Mouse (Mus musculus) kidney, embryonic 16.5 days (tissue): ENCODE data around the gene Cxcr5. TPM values are rescaled to one million over a fixed set of nuclear protein-coding genes. Genes with fewer than 3 reads are reported as not detected.

Experiments used
- ATAC-seq: fragments of 200-750 bp; cut with Nextera tagmentation; 2 replicates; pipeline ENCODE4 v1.8.0; 2017; ENCODE audit warnings: moderate TSS enrichment; ENCODE audit not compliant: low FRiP score, low TSS enrichment
- H3K27ac ChIP-seq: fragments of 300-500 bp; sonication (generic); 2 replicates; pipeline ENCODE4 v1.5.1; 2014; ENCODE audit warnings: low read length
- H3K27me3 ChIP-seq: fragments of 300-500 bp; sonication (generic); 2 replicates; pipeline ENCODE4 v1.6.1; 2014; ENCODE audit warnings: low read length, control low read depth, mixed read lengths; ENCODE audit not compliant: insufficient read depth
- H3K36me3 ChIP-seq: fragments of 300-500 bp; sonication (generic); 2 replicates; pipeline ENCODE4 v1.6.1; 2014; ENCODE audit warnings: low read length, control low read depth, mixed read lengths; ENCODE audit not compliant: insufficient read depth
- H3K4me1 ChIP-seq: fragments of 300-500 bp; sonication (generic); 2 replicates; pipeline ENCODE4 v1.6.1; 2014; ENCODE audit warnings: low read length, control low read depth, mixed read lengths; ENCODE audit not compliant: insufficient read depth
- H3K4me2 ChIP-seq: fragments of 300-500 bp; sonication (generic); replicated peaks from 2 replicates; pipeline ENCODE4 v1.6.1; 2014; ENCODE audit warnings: low read depth, low read length
- H3K4me3 ChIP-seq: fragments of 300-500 bp; sonication (generic); 2 replicates; pipeline ENCODE4 v1.5.1; 2014; ENCODE audit warnings: mild to moderate bottlenecking, low read length
- H3K9ac ChIP-seq: fragments of 300-500 bp; sonication (generic); replicated peaks from 2 replicates; pipeline ENCODE4 v1.6.1; 2014; ENCODE audit warnings: low read length
- H3K9me3 ChIP-seq: fragments of 300-500 bp; sonication (generic); 2 replicates; pipeline ENCODE4 v1.6.1; 2016; ENCODE audit warnings: low read length, control low read depth
- WGBS: fragments of 180-500 bp; shearing (Covaris S2); extraction: QIAGEN DNeasy Blood & Tissue Kit; methylation state at CpG from one replicate; pipeline ENCODE4 v1.1.7; 2014; 5-methylcytosine and 5-hydroxymethylcytosine counted together
- polyA plus RNA-seq: library from polyadenylated mRNA; unstranded; fragments of >200 nt; fragmentation: Nextera tagmentation; extraction: Ambion mirVana; gene quantifications from 2 replicates; pipeline ENCODE4 v1.2.1, GENCODE M21; 2015

Cxcr5 gene
- polyA plus RNA-seq, 1 experiment from 2014 or later = 0.11 TPM

DNA sequence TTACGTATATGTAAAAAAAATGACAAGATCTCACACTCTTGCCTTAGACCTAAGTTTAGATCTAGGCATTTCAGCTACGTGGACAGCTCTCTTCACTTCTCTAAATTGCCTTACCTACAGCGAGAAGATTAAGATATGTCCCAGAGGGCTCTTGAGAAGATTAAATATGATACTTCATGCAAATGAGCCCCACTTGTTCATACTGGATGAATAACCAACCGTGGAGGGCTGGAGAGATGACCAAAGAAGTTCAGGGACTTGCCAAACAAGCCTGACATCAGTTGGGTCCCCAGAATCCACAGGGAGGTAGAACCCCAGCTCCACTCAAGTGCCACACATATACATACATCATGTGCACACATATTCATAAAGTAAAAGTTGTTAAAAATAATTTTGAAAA is 11.6 kb upstream of the Cxcr5 start:
- Histone ChIP-seq H3K9me3 (no peaks in the 10 kb centered on the region), H3K27me3 (no peaks in the 10 kb centered on the region)

GRCm38 (mm10) chr9:44570939-44571382 is 9.3 kb upstream of the Cxcr5 start:
- no peak for ATAC-seq
- no peaks in the 10 kb centered on the region for H3K4me1 ChIP-seq
- H3K36me3 ChIP-seq = no peaks in the 10 kb centered on the region
- H3K9me3 ChIP-seq = no peaks in the 10 kb centered on the region
- WGBS = 66% methylated on average over 12 of the region's 12 CpGs
- no peak overlapping the region for H3K27ac ChIP-seq
- no peak overlapping the region for H3K9ac ChIP-seq
- no peak overlapping the region for H3K4me3 ChIP-seq
- no peak overlapping the region for H3K4me2 ChIP-seq
- no peaks in the 10 kb centered on the region for H3K27me3 ChIP-seq

More for the DNA sequence above, 11.6 kb upstream of the Cxcr5 start:
- Histone ChIP-seq H3K27ac (no peak overlapping the region), H3K4me2 (no peak overlapping the region), H3K9ac (no peak overlapping the region), H3K4me1 (no peaks in the 10 kb centered on the region), H3K4me3 (no peak overlapping the region), H3K36me3 (no peaks in the 10 kb centered on the region)
- WGBS = 77% methylated on average over 4 of the region's 4 CpGs
- no peak for ATAC-seq

GRCm38 (mm10) chr9:44568083-44568455 is 6.4 kb upstream of the Cxcr5 start:
- H3K4me1 ChIP-seq = 0 out of 2 replicates have a peak, but pooled peaks cover 5% of the 10 kb centered on the region
- WGBS = 50% methylated on average over 7 of the region's 7 CpGs
- H3K27me3 ChIP-seq = no peaks in the 10 kb centered on the region
- no peak overlapping the region for H3K4me2 ChIP-seq
- H3K4me3 ChIP-seq = no peak overlapping the region
- no peak overlapping the region for H3K27ac ChIP-seq
- H3K36me3 ChIP-seq = no peaks in the 10 kb centered on the region
- no peak for ATAC-seq
- H3K9me3 ChIP-seq = no peaks in the 10 kb centered on the region
- no peak overlapping the region for H3K9ac ChIP-seq

GRCm38 (mm10) chr9:44567338-44568082 is 5.8 kb upstream of the Cxcr5 start:
- Histone ChIP-seq H3K9me3 (no peaks in the 10 kb centered on the region), H3K27ac (no peak overlapping the region), H3K4me3 (no peak overlapping the region), H3K4me2 (no peak overlapping the region), H3K9ac (no peak overlapping the region), H3K36me3 (no peaks in the 10 kb centered on the region), H3K4me1 (0 out of 2 replicates have a peak, but pooled peaks cover 5% of the 10 kb centered on the region), H3K27me3 (no peaks in the 10 kb centered on the region)
- no peak for ATAC-seq
- WGBS = 77% methylated on average over 9 of the region's 9 CpGs

GRCm38 (mm10) chr9:44565367-44565766 is 3.7 kb upstream of the Cxcr5 start:
- no peak overlapping the region for H3K4me3 ChIP-seq
- 63% methylated on average over 6 of the region's 6 CpGs for WGBS
- H3K9me3 ChIP-seq = no peaks in the 10 kb centered on the region
- no peak overlapping the region for H3K4me2 ChIP-seq
- no peak overlapping the region for H3K27ac ChIP-seq
- H3K27me3 ChIP-seq = no peaks in the 10 kb centered on the region
- no peak overlapping the region for H3K9ac ChIP-seq
- no peaks in the 10 kb centered on the region for H3K36me3 ChIP-seq
- no peak for ATAC-seq
- 0 out of 2 replicates have a peak, but pooled peaks cover 5% of the 10 kb centered on the region for H3K4me1 ChIP-seq

DNA sequence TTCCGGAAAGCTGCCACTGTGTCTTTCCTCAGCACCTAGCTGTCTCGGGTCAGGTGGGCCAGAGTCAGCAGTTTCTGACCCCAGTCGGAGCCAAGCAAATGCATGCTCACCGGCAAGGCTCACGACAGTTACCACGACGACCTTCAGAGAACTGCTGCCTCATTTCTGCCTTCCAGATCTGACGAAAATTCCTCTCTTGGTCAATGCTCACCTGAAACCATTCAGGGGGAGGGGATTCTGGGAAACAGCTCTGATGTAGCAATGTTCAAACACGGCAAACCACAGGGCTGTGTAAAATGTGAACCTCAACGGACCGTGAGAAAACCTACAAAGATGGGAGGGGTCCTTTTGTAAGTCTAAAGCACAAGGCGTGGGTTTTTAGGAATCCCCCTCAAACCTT is 1.3 kb upstream of the Cxcr5 start:
- 0 out of 2 replicates have a peak, but pooled peaks cover 5% of the 10 kb centered on the region for H3K4me1 ChIP-seq
- no peaks in the 10 kb centered on the region for H3K36me3 ChIP-seq
- no peak overlapping the region for H3K9ac ChIP-seq
- no peaks in the 10 kb centered on the region for H3K27me3 ChIP-seq
- WGBS = 51% methylated on average over 12 of the region's 12 CpGs
- ATAC-seq = no peak
- H3K4me2 ChIP-seq = no peak overlapping the region
- no peaks in the 10 kb centered on the region for H3K9me3 ChIP-seq
- no peak overlapping the region for H3K27ac ChIP-seq
- no peak overlapping the region for H3K4me3 ChIP-seq

- Histone ChIP-seq H3K27ac (no peak overlapping the region), H3K9me3 (no peaks in the 10 kb centered on the region), H3K4me2 (no peak overlapping the region), H3K36me3 (no peaks in the 10 kb centered on the region), H3K9ac (no peak overlapping the region), H3K4me1 (no peaks in the 10 kb centered on the region), H3K27me3 (no peaks in the 10 kb centered on the region), H3K4me3 (no peak overlapping the region)
- WGBS = 82% methylated on average over 8 of the region's 8 CpGs
- ATAC-seq = no peak
Measured at GRCm38 (mm10) chr9:44552161-44552560, 9.5 kb downstream of the Cxcr5 start.

DNA sequence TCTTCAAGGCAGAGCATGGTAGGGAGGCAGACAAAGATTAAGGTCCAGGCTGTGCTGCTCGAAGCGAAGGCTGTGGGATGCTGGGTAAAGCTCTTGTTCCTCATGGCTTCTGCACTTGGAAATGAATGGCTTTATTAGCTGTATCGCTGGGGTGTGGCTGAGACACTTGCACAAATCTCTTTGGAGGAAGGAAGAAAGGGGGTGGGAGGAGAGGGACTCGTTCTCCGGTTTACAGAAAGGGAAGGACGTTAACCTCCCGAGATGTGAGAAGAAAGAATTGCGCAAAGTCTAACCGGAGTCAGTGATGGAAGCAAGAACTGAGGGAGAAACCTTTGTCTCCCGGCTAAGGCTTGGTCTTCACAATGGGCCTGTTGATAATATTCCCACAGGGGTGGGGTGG is 10.5 kb downstream of the Cxcr5 start:
- Histone ChIP-seq H3K36me3 (no peaks in the 10 kb centered on the region), H3K4me2 (no peak overlapping the region), H3K9me3 (no peaks in the 10 kb centered on the region), H3K27ac (no peak overlapping the region), H3K4me3 (no peak overlapping the region), H3K9ac (no peak overlapping the region), H3K4me1 (no peaks in the 10 kb centered on the region), H3K27me3 (no peaks in the 10 kb centered on the region)
- WGBS = 86% methylated on average over 10 of the region's 10 CpGs
- no peak for ATAC-seq

DNA sequence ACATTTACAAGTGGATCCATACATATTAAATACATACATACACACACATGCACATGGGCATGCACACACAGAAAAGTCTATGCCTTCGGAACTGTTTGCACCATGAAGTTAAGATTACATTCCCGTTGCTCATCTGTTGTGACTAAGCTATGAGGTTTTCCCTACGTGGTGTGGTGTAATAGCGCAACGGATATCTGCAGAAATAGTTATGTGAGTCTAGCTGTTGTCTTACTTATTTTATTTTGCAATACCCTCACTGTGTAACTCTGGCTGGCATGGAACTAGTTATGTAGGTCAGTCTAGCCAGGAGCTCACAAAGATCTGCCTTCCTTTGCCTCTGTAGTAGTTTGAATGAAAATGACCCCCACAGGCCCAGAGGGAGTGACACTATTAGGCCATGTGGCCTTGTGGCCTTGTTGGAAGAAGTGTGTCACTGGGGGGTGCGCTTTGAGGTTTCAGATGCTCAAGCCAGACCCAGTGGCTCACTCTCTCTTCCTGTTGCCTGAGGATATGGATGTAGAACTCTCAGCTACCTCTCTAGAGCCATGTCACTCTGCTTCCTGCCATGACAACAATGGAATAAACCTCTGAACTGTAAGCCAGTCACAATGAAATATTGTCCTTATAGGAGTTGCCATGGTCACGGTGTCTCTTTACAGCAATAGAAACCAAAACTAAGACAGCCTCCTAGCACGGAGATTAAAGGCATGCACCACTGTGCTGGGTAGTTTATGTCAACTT is 13.1 kb downstream of the Cxcr5 start:
- Histone ChIP-seq H3K4me3 (no peak overlapping the region), H3K4me2 (no peak overlapping the region), H3K9ac (no peak overlapping the region), H3K27ac (no peak overlapping the region), H3K9me3 (0 out of 2 replicates have a peak, but pooled peaks cover 2% of the 10 kb centered on the region), H3K27me3 (no peaks in the 10 kb centered on the region), H3K4me1 (no peaks in the 10 kb centered on the region), H3K36me3 (no peaks in the 10 kb centered on the region)
- ATAC-seq = no peak
- WGBS = 88% methylated on average over 8 of the region's 8 CpGs

GRCm38 (mm10) chr9:44544986-44545385 is 16.7 kb downstream of the Cxcr5 start:
- H3K9me3 ChIP-seq = 0 out of 2 replicates have a peak, but pooled peaks cover 2% of the 10 kb centered on the region
- no peaks in the 10 kb centered on the region for H3K36me3 ChIP-seq
- H3K27ac ChIP-seq = no peak overlapping the region
- no peaks in the 10 kb centered on the region for H3K27me3 ChIP-seq
- no peaks in the 10 kb centered on the region for H3K4me1 ChIP-seq
- no peak overlapping the region for H3K9ac ChIP-seq
- H3K4me2 ChIP-seq = no peak overlapping the region
- WGBS = 74% methylated on average over 3 of the region's 3 CpGs
- no peak overlapping the region for H3K4me3 ChIP-seq
- ATAC-seq = no peak
